Mouse (Mus musculus) urinary bladder, postnatal 36 days (tissue): ENCODE data around the gene Oxld1.

Source experiments
- DNase-seq, 2 experiments: peaks; one replicate each; pipeline ENCODE4 v3.0.0; 2022; ENCODE audit warnings: low spot score in 2 of 2, mixed read lengths in 1 of 2

The Oxld1 gene

DNA sequence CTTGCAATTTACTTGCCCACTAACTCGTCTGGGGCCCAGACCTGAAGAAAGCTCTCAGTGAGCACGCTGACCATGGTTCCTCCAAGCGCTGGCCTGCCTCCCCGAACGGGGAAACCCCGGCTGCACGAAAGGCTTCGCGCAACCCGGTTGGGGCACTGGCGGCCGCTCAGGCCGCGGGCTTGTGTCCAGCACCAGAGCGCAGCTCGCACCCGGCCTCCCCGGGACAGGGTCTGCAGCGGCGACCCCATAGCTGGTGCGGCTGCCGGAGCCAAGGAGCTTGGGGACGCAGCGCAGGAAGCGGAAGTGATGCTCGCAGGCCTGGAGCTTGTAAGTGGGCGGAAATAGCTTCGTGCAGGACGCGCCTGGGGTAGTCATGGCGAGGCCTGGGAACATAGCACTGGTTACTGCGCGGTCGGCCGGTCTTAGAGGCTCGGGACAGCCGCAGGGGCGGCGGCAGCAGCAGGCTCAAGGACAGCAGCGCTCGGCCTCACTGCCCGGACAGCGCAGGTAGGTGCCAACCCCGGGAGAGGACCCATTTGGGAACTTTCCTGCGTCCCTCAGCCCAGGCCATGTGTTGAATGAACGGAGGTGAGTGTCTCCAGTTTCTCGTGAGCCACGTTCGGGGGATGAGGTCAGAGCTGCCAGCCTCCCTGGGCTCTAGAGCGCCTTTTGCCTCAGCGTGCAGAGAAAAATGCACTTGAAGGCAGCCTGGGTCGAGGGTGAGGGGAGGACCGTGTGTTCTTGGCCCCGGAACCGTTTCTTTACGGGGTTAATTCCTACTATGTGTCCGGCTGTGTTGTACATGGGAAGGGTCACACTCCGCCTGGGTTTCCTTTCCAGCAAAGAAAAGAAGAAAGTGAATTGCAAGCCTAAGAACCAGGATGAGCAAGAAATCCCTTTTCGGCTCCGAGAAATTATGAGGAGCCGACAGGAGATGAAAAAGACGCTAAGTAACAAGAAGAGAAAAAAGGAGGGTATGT lies at the start of gene Oxld1, which contains the start of gene Ccdc137:
Oxld1 (minus strand) TSS at position 297 of the 980 bp plus-strand sequence.
Ccdc137 (plus strand) TSS at position 344 of the 980 bp plus-strand sequence.
- peak; percentile 68 to 72 for DNase-seq

DNA sequence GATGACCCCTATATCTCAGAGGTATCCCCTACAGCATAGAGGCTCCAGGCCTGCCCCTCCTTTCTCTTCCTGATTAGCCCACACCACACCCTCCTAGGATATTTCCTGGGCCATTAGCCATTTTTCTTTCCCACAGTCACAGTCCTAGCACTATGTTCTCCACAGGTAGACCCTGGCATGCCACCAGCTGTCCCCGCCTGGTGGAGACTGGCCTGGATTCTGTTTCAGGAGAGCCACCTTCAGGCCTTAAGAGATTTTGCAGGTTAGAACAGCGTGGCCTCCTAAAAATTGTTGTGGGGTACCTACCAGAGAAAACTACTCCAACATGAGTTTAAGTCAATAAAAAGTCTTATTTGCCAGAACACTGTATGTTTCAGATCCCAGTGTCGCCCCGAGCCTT lies 49.0 kb upstream of the Oxld1 start:
- no peak for DNase-seq

DNA sequence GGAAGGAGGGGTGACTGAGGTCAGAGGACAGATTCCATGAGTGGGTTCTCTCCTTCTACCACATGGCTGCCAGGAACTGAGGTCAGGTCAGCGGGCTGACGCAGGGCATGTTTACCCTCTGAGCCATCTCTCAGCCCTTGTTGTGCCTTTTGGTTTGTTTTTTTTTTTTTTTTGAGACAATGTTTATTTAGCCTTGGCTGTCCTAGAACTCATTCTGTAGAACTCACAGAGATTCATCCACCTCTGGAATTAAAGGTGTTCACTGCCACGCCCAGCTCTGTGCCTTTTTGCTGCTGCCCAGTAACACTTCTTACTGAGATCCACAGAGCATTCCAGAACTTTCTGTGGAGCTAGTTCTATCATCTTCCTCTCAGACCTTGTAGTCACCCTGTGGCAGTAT lies 47.8 kb upstream of the Oxld1 start:
- DNase-seq, result no peak

DNA sequence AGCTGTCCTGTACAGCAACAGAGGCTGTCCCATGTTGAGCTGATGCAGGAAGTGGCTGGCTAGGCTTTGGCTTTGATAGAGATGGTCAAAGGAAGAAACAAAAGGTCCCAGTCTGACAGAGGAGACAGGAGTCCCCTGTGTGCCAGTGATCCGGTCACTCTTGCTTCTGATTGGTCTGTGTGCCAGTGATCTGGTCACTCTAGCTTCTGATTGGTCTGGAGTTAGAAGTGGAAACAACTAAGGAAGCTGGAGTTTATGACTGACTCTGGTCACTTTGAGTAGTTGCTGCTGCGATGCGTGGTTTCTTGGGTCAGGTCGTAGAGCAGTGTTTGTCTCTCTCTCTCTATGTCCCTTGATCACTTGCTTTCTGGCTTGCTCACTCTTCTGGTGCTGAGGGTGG lies 43.8 kb upstream of the Oxld1 start:
- DNase-seq, result no peak

DNA sequence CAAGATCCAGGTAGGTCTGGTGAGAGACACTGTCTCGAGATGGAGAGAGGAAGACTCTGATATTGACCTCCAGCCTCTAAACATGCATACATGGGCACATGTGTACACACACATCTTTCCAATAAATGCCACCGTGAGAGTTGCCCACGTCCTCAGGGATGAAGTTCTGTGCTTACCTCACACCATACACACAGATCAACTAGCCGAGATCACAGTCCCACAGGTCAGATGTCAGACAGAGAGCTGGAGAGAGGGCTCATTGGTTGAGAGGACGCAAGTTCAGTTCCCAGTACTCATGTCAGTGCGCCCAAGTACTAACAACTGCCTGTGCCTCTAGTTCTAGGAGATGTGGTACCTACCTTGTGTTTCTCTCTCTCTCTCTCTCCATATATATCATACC lies 43.1 kb upstream of the Oxld1 start:
- DNase-seq, result no peak

DNA sequence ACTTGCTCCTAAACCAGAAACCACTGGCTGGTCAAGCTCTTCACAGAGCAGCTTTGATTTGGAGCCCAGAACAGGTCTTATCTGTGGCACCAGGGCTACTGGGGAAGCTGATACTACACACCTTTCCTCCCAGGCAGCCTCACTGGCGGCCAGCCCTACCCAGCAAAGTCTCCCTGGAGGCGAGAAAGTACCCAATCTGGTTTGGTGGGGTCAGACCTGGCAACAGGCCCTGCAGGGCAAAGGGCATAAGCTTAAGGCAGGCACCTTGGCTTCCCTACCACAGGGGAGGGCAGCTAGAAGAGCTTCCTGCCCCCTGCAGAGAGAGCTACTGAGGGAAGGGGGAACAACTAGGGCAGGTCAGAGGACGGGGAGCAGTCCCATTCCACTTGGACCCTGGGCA lies 42.5 kb upstream of the Oxld1 start:
- peak; percentile 88 to 89 for DNase-seq

DNA sequence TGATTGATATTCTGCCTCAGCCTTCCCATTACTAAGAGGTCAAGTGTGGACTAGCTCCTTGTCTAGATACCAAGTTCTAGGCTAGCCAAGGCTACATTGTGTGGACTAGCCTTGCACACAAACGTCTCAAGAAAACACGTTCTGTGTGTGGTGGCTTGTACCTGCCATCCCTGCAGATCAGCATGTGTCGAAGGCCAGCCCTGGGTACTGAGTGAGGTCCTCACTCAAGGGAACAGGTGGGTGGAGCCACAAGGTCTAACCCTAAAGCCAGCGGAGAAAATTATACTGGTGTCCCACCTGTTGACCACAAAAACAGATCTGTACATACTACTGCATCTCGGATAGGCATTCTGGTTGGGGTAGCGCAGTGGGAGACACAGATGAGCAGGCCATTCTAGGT lies 42.0 kb upstream of the Oxld1 start:
- DNase-seq, result no peak

DNA sequence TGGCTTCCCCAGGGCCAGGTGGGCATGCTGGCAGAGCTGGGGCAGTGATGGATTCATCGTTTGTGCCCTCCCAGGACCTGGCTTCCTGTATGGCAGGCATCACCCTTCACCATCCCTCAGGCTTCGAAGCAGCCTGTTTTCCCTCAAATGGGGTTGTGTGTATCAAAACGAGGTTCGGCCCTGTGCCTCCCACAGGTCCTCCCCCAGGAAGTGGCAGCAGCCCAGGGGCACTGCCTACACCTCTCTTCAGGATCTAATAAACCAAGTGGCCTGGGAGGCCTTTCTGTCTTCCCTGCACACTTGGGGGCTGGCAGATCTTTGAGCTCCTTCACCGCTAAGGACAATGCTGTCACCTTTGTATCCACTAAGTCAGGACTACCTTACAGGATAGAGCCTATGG lies 41.0 kb upstream of the Oxld1 start:
- no peak for DNase-seq

DNA sequence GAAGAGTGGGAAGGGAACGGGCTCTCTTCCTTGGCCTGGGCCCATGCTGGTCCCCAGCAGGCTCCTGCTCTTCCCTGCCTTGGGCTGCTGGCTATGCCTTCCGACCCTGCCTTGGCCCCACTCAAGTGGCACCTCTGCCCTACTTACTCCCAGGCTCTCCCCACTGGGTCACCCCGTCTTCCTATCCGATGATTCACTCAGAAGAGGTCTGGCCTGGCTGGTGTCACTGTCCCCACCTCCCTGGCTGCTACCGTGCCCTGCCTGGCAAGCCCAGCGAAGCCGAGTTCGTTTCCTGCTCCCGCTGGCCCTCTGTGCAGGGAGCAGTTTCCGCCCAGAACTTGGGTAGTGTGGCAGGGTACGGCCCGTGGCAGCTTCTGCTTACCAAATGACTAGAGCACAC lies 40.4 kb upstream of the Oxld1 start:
- peak in 1 of 2 experiments; percentile 60 for DNase-seq

DNA sequence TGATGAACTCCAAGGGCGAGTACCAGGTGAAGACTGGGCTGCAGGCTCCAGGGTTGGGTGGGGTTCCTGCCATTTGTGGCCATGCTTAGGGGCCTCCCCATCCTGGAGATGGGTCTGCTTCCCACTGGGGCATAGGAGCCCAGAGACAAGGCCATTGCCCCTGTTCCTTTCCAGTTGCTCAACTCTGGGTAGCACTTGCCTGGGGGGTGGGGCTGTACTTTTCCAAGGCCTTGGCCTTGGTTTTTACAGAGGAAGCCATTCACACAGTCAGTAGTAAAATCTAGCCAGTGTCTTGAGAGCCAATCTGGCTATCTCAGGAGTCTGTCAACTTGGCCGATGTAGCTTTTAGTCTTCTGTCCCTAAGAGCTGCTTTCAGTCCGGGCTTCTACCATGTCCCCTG lies 39.6 kb upstream of the Oxld1 start:
- peak in 1 of 2 experiments; percentile 52 for DNase-seq

DNA sequence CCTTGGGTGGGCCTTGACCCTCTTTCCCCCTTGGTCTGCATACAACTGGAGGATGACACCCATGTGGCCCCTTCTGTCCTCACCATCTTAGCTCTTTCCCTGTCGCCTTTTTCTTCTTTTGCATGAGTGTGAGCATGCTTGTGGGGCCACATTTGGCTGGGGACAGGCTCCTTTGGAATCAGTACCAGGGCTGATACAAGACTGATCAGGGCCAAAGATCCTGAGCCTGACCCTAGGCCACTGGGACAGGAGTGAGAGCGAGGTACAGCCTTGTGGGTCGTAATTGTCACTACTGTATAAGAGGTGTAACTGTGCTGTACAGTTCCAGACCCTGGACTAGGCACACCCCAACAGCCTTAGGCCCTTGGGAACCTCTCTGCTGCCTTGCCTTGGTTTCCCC lies 36.0 kb upstream of the Oxld1 start:
- DNase-seq, result no peak

DNA sequence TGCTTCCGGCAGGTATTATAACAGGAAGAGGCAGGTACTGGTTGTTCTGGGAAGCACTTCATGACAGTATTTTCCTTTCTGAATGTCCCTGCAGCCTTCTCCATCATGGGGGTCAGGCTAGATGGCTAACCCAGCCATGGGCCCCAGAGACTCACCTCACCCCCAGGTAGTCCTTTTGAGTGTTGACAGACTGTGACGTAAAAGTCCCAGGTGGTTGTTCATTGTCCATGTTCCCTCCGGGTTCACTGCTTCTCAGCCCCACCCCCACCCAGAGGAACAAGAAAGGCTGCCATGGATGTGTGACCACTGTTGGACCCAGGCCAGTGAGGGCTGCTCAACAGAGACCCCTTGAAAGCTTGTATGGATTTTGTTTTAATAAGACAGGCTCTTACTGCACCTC lies 35.5 kb upstream of the Oxld1 start:
- no peak for DNase-seq

DNA sequence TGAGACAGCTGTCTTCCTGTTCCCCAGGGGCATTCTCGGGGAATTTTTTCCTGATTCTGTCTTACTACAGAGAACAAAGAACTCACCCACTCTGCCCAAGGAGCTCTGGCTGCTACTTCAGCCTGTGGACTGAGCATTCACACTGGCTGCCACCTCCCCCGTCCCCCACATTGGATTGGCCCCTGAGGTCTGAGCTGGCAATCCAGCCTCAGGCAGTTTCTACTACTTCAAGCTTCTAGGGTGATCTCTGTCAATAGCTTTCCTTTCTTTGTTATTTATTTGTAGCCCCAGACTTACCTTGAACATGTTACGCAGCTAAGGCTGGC lies 35.0 kb upstream of the Oxld1 start:
- no peak for DNase-seq

DNA sequence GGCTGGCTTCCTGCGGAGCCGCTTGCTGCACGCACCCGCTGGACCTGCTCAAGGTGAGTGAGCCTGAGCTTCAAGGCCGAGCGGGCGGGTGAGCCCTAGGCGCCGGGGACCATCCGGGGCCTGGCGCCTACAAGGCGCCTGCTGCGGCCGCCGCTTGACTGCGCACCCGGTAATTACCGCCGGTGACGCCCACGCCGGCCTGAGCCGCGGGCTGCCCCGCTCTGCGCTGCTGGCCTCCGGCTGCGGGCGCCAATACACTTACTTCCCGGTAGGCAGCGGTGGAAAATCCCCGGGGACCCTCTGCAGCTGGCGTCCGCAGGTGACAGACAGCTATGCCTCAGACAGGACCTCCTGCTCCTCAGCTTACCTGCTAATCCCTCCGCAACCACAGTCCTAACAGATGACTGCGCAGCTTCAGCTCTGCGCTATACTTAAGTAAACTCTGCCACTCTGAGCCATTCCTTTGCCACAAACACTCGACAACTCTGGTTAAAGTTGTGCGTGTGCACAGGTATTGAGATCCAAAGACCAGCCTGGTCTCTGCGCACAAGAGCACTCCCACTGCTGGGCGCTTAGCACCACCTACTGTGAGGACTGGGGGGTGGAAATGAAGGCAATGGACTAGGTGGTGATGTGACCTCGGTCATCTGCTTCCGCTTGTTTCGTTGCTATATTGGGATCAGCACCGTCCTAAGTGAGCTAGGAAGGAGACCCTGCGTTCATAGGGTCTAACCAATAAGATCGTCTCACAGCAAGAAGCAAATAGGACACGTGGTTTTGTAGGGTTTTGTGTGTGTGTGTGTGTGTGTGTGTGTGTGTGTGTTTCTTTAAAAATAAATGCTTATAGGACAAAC lies 34.4 kb upstream of the Oxld1 start:
- DNase-seq, result peak in 1 of 2 experiments; percentile 43

DNA sequence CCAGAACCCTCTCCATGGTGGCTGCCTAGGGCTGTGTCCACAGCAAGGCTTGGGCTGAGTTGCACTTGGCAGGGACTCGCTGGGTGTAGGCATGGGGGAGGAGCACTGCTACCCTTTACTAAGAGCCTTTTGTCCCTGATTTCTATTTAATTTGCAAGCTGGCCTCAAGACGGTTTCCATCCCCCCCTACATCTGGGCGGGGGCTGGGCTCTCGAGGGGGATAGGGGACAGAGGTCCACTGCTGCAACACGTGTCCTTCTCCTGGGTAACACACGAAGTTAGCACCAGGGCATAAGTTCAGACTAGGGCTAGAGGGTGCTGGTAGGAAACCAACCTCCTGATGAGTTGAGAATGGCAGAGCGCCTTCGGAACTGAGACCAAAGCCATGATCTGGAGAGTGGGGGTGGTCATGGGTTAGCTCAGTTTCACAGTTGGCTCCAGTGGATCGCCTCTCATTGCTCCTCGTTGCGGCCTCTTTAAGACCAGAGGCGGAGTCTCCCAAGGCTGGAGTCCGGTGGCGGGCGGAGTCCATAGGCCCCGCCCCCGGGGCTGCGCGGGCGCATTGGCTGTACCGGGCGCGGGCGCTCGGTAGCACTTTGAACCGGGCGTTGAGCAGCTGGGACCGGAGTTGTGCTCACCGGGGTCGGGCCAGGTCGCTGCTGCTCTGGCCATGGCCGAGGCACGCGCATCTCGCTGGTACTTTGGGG lies 33.6 kb upstream of the Oxld1 start, which contains the start of gene Slc25a10:
Slc25a10 (plus strand) TSS at position 524 of the 707 bp plus-strand sequence.
- DNase-seq, result peak; percentile 88 to 90

DNA sequence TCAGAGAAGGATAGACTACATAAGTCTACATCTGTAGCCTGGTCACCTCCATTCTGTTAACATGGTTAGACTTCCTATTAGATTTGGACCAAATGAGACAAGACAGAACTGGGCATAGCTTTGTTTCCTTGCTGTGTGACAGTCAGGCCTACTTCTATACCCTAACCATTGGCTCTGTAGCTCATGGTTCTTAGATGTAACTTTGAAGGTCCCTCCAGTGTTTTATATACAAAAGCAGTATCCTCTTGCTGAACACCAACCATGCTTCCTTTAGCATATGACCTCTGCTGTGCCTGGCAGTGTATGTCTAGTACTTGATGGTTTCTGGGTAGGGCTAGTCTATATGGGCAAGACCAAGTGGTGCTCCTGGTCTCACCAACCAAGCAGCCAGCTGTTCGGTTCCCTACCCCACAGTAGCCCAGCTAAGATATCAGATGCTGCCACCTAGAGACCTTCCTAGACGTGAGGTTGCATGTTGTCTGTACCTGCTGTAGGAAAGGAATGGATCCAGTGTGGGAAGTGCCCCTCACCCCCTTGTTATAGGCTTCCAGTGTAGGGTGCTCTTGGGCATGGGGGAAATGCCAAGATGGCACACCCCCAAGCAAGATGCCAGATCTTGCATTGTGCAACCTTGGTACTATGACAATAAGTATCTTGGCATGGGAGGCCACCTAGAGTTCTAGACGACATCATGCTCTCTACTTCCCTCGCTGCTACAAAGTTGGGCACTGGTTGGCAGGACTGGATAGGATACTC lies 32.6 kb upstream of the Oxld1 start:
- no peak for DNase-seq

DNA sequence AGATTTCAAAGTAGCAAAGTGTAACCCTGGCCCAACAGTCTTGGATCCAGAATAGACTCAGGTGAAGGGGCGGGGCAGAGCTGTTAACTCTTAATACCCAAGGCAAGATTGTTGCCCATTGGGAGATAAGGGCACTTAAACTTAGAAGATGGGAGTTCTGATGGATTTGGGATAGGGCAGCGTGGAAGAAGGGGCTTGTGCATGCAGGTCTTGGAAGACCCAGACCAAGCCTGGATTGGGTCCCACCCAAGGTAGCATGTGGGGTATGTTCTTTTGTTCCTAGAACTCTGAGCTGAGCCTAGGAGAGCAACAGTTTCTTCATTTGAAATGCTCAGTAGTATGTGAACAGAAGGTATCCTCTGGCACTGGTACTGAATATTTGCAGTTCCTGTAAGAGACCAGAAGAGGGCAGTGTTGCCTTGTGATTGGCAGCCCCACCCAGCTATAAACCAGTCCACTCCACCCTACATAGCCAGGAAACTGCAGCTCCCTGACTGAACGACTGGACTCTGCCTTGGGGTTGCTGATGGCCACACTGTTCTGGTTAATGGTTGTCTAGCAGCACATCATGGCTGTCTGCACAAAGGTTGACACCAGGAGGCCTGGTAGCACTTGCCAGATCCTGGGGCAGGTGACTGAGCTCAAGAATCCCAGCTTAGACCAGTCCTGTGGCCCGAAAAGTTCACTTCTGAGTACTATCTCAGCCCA lies 31.3 kb upstream of the Oxld1 start:
- DNase-seq, result peak in 1 of 2 experiments; percentile 72

DNA sequence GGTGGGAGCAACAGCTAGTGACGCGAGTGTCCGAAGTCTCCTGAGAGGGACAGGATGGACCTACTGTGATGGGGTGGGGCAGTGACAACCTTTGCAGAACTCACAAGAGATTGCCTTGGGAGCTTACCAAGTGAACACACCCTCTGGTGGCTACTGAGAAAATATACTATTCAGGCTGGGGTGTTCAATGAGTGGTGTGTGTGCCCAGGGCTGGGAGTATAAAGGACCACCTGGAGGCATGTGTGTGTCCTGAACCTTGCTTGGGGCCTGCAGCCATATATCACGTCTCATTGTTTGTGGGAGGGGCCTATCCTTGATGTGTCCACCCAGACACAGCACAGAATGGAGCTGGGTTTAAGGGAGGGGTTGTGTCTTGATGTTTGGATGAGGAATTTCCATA lies 30.6 kb upstream of the Oxld1 start:
- DNase-seq, result no peak

DNA sequence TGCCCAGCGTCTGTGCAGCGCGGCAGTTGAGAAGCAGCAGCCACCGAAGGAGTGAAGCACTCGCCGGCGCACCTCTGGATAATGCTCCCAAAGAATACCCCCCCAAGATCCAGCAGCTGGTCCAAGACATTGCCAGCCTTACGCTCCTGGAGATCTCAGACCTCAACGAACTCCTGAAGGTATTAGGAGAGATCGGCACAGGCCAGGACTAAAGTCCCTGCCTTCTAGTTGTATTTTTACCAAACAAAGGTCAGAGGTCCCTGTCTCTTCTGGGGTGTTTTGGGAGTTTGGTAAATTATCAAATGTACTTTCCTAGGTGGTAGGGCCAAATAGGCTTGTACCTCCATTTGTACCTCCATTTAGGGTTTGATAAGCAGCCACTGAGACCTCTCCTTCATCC lies 27.4 kb upstream of the Oxld1 start:
- DNase-seq, result no peak

DNA sequence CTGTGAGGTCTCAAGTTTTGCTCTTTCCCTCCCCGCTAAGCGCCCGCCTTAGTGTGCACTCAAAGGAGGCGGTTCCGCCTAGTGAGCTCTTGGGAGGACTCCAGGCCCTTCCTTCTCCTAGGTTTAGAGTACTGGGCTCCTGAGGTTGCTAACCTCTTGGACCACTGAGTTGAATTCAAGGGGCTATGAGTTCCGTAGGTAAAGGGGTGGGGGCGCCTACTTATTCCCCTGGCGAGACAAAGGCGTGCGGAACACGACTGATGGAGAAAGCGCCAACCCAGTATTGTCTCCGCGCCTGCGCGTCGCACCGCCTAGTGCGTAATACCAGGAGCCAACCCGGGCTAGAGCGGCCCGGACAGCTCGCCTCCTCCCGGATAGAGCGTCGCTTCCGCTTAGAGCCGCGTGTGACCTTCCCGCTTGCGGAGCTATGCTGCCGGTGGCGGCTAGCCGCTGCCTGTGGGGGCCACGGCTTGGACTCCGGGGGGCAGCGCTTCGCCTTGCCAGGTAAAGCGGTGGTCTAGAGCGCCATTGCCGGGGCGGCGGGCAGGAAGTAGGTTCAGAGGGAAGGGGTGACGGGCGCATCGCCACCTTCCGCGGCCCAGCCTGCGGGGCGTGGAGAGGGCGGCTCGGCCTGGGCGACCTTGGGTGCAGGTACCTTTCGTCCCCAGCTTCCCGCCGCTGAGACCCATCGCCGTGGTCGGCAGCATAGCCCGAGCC lies 26.6 kb upstream of the Oxld1 start, which contains the start of gene Mrpl12:
Mrpl12 (plus strand) TSS at position 349 of the 717 bp plus-strand sequence.
- DNase-seq, result peak; percentile 82 to 87
